Mouse (Mus musculus) bone marrow macrophage, adult 2 months (primary cell): Measurements from ENCODE around the gene Gpr107. TPM values are rescaled to one million over a fixed set of nuclear protein-coding genes. Genes with fewer than 3 reads are reported as not detected.
"Not testable (repeated sequence)": the region's sequence is repeated elsewhere in the genome, so short reads cannot be mapped to it uniquely, and the experiment has no call there.

Experiments
- H3K27ac ChIP-seq: 2 replicates; pipeline ENCODE4 v1.5.1; 2012; ENCODE audit warnings: low read depth, low read length; ENCODE audit not compliant: insufficient read depth
- H3K4me1 ChIP-seq: 2 replicates; pipeline ENCODE4 v1.6.1; 2012; ENCODE audit warnings: low read length; ENCODE audit not compliant: control insufficient read depth, insufficient read depth
- H3K4me3 ChIP-seq: 2 replicates; pipeline ENCODE4 v1.5.1; 2012; ENCODE audit warnings: mild to moderate bottlenecking, low read length, moderate library complexity; ENCODE audit not compliant: insufficient read depth
- CTCF ChIP-seq: IDR thresholded peaks from 2 replicates; pipeline ENCODE4 v1.5.1; 2012; ENCODE audit warnings: low read depth, mild to moderate bottlenecking, low read length, moderate library complexity
- POLR2A ChIP-seq: IDR thresholded peaks from 2 replicates; pipeline ENCODE4 v1.6.1; 2012; ENCODE audit warnings: mild to moderate bottlenecking, low read depth, low read length, borderline replicate concordance
- polyA plus RNA-seq: library from polyadenylated mRNA; stranded (reverse); fragments of >200 nt; gene quantifications from 2 replicates; pipeline ENCODE4 v1.2.4, GENCODE M21; 2012; ENCODE audit not compliant: missing spikeins, insufficient read depth, insufficient read length

Gpr107 gene
- polyA plus RNA-seq, 1 experiment, result 80.8 TPM

GRCm38 (mm10) chr2:31165529-31165928, 13.4 kb downstream of the Gpr107 start:
- TF ChIP-seq CTCF, result no peak
- no peak for TF ChIP-seq POLR2A
- Histone ChIP-seq H3K4me1 (peaks cover 64% of the 10 kb centered on the region), H3K27ac (peak overlapping the region; percentile 78), H3K4me3 (no peak overlapping the region)

- H3K4me1 ChIP-seq, result peaks cover 68% of the 10 kb centered on the region
- H3K27ac ChIP-seq, H3K4me3 ChIP-seq: not testable (repeated sequence)
Observed at GRCm38 (mm10) chr2:31167571-31167970, 15.5 kb downstream of the Gpr107 start.

GRCm38 (mm10) chr2:31169001-31169400, 16.9 kb downstream of the Gpr107 start:
- peaks cover 63% of the 10 kb centered on the region for H3K4me1 ChIP-seq
- no peak overlapping the region for H3K4me3 ChIP-seq
- TF ChIP-seq POLR2A, result no peak
- TF ChIP-seq CTCF, result no peak
- H3K27ac ChIP-seq, result no peak overlapping the region

GRCm38 (mm10) chr2:31170164-31170563, 18.0 kb downstream of the Gpr107 start:
- H3K27ac ChIP-seq, result peak overlapping the region; percentile 91
- no peak overlapping the region for H3K4me3 ChIP-seq
- H3K4me1 ChIP-seq, result peaks cover 52% of the 10 kb centered on the region
- TF ChIP-seq CTCF, result no peak
- no peak for TF ChIP-seq POLR2A

GRCm38 (mm10) chr2:31172001-31172400, 19.9 kb downstream of the Gpr107 start:
- peak overlapping the region; percentile 28 for H3K4me3 ChIP-seq
- H3K27ac ChIP-seq, result peak overlapping the region; percentile 91
- peaks cover 38% of the 10 kb centered on the region for H3K4me1 ChIP-seq
- TF ChIP-seq POLR2A (no peak), CTCF (no peak)

GRCm38 (mm10) chr2:31172536-31172935, 20.4 kb downstream of the Gpr107 start:
- H3K27ac ChIP-seq, result peak overlapping the region; percentile 90
- no peak for TF ChIP-seq CTCF
- no peak for TF ChIP-seq POLR2A
- no peak overlapping the region for H3K4me3 ChIP-seq
- peaks cover 38% of the 10 kb centered on the region for H3K4me1 ChIP-seq

GRCm38 (mm10) chr2:31173290-31173689, 21.2 kb downstream of the Gpr107 start:
- peak overlapping the region; percentile 90 for H3K27ac ChIP-seq
- H3K4me3 ChIP-seq, result no peak overlapping the region
- TF ChIP-seq CTCF (peak; percentile 34; the same call in 1 of the 2 replicates), POLR2A (no peak)
- H3K4me1 ChIP-seq, result peaks cover 38% of the 10 kb centered on the region

GRCm38 (mm10) chr2:31178593-31178992, 26.5 kb downstream of the Gpr107 start:
- H3K4me3 ChIP-seq, H3K27ac ChIP-seq: not testable (repeated sequence)
- peak; percentile 27; the same call in 1 of the 2 replicates for TF ChIP-seq CTCF
- peaks cover 13% of the 10 kb centered on the region for H3K4me1 ChIP-seq

GRCm38 (mm10) chr2:31179471-31179870, 27.4 kb downstream of the Gpr107 start:
- TF ChIP-seq CTCF (no peak), POLR2A (no peak)

GRCm38 (mm10) chr2:31180081-31180551, 28.0 kb downstream of the Gpr107 start:
- H3K4me1 ChIP-seq, result peaks cover 13% of the 10 kb centered on the region
- TF ChIP-seq POLR2A (no peak), CTCF (no peak)
- H3K27ac ChIP-seq, result no peak overlapping the region
- no peak overlapping the region for H3K4me3 ChIP-seq

More at GRCm38 (mm10) chr2:31179471-31179870, 27.4 kb downstream of the Gpr107 start:
- H3K27ac ChIP-seq, result no peak overlapping the region
- H3K4me3 ChIP-seq, result no peak overlapping the region
- peaks cover 13% of the 10 kb centered on the region for H3K4me1 ChIP-seq
